Mouse (Mus musculus): ENCODE measurements around the gene Olfr965. TPM values are rescaled to one million over a fixed set of nuclear protein-coding genes. Genes with fewer than 3 reads are reported as not detected.
"Not testable (repeated sequence)": the region's sequence is repeated elsewhere in the genome, so short reads cannot be mapped to it uniquely, and the experiment has no call there.

Olfr965 gene
- polyA plus RNA-seq (2014; fragmentation: Nextera tagmentation; extraction: Ambion mirVana), result not detected in 2 replicates

DNA sequence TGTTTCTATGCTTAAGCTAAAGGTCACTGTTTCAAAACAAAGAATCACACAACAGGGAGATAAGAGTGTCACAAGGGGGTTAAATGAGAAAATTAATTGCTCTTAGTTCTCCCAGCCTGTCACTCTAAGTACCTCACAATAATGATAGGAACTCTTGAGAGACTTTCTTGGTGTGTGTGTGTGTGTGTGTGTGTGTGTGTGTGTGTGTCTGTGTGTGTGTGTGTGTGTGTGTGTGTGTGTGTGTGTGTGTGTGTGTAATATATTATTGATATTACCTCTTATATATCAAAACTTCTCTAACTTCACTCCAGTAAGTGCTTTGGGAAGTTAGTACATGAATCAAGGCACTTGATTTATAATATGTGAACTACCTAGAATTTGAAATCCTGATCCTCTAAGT is at the start of gene Olfr965:
TSS of gene Olfr965 (plus strand) at position 301 of the 400 bp plus-strand sequence.
- no peaks in the 10 kb centered on the region for H3K27me3 ChIP-seq (ENCODE audit: control insufficient read depth, insufficient read depth, low read length)
- H3K4me1 ChIP-seq (ENCODE audit: control insufficient read depth, insufficient read depth, low read length), result no peaks in the 10 kb centered on the region
- no peak within 1 kb of the TSS for H3K27ac ChIP-seq (replicated peaks; ENCODE audit: low read depth, low read length)
- no peak within 1 kb of the TSS for H3K9ac ChIP-seq (ENCODE audit: low read length)
- H3K9me3 ChIP-seq (ENCODE audit: control insufficient read depth, low read length), result no peaks in the 10 kb centered on the region
- H3K4me3 ChIP-seq (ENCODE audit: low read depth, low read length), result no peak within 1 kb of the TSS
- ATAC-seq (ENCODE audit: insufficient number of reproducible peaks, low FRiP score, low TSS enrichment, low read depth), result no peak
- H3K4me2 ChIP-seq (ENCODE audit: low read depth, severe bottlenecking), result no peak within 1 kb of the TSS
- DNase-seq (ENCODE audit: low spot score), result no peak
- no peaks in the 10 kb centered on the region for H3K36me3 ChIP-seq (ENCODE audit: control insufficient read depth, insufficient read depth, low read length)

DNA sequence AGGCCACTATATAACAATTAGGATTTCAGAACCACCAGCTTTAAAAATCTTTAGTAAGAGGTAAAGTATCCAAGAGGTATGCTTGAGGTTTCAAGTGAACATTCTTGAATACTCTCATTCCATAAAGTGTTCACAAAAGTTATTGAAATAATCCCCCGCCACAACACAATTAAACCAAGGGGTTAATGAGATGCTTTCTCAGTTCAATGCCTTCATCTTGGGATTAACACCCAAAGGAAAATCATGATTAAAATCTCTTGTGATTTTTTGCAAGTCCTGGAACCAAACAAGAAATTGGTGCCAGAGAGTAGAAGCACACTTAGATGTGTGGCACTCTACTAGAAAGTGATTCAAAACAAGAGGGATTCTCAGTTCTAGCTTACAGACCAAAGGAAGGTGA is 44.2 kb upstream of the Olfr965 start, which contains the start of gene Olfr963:
TSS of gene Olfr963 (plus strand) at position 301 of the 400 bp plus-strand sequence.
- WGBS, result 82% methylated on average over 1 of the region's 1 CpGs
- Histone ChIP-seq H3K4me2 (ENCODE audit: low read depth, severe bottlenecking) (no peak within 1 kb of the TSS), H3K9me3 (ENCODE audit: control insufficient read depth, low read length) (no peaks in the 10 kb centered on the region), H3K9ac (ENCODE audit: low read length) (no peak within 1 kb of the TSS), H3K4me1 (ENCODE audit: control insufficient read depth, insufficient read depth, low read length) (no peaks in the 10 kb centered on the region), H3K4me3 (ENCODE audit: low read depth, low read length) (no peak within 1 kb of the TSS), H3K36me3 (ENCODE audit: control insufficient read depth, insufficient read depth, low read length) (no peaks in the 10 kb centered on the region), H3K27me3 (ENCODE audit: control insufficient read depth, insufficient read depth, low read length) (no peaks in the 10 kb centered on the region), H3K27ac (replicated peaks; ENCODE audit: low read depth, low read length) (no peak within 1 kb of the TSS)
- no peak for DNase-seq (ENCODE audit: low spot score)
- ATAC-seq (ENCODE audit: insufficient number of reproducible peaks, low FRiP score, low TSS enrichment, low read depth), result no peak

DNA sequence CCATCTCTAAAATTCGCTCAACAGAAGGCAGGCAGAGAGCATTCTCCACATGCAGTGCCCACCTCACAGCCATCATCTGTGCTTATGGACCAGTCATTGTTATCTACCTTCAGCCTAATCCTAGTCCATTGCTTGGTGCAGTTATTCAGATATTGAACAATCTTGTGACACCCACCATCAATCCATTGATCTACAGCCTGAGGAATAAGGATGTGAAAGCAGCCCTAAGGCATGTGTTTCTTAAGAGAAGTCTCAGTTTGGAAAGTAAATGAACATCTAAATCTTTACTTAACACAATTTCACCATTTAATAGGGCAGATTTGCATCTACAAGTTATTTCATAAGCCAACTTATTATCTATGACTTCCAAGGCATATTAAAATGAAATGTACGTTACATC is 41.4 kb upstream of the Olfr965 start:
- ATAC-seq (ENCODE audit: insufficient number of reproducible peaks, low FRiP score, low TSS enrichment, low read depth) (no peak), DNase-seq (ENCODE audit: low spot score) (no peak)
- Histone ChIP-seq H3K27ac (replicated peaks; ENCODE audit: low read depth, low read length) (no peak overlapping the region), H3K4me1 (ENCODE audit: control insufficient read depth, insufficient read depth, low read length) (no peaks in the 10 kb centered on the region), H3K4me2 (ENCODE audit: low read depth, severe bottlenecking) (no peak overlapping the region), H3K27me3 (ENCODE audit: control insufficient read depth, insufficient read depth, low read length) (no peaks in the 10 kb centered on the region), H3K4me3 (ENCODE audit: low read depth, low read length) (no peak overlapping the region), H3K36me3 (ENCODE audit: control insufficient read depth, insufficient read depth, low read length) (no peaks in the 10 kb centered on the region), H3K9ac (ENCODE audit: low read length) (no peak overlapping the region), H3K9me3 (ENCODE audit: control insufficient read depth, low read length) (no peaks in the 10 kb centered on the region)
- 70% methylated on average over 2 of the region's 2 CpGs for WGBS

DNA sequence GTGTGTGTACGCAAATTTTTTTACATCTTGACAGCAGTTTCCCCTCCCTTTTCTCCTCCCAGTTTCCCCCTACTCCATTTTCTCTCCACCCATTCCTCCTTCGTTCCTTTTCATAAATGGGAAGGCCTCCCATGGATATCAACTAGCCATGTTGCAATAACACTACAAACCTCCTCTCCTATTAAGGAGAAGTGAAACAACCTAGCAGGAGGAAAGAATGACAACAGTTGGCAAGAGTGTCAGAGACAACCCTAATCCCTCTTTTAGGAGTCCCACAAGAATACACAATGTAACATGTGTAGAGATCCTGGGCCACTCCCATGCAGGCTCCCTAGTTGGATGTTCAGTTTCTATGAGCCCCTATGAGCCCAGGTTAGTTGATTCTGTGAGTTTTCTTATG is 36.3 kb upstream of the Olfr965 start:
- Histone ChIP-seq H3K36me3 (ENCODE audit: control insufficient read depth, insufficient read depth, low read length) (no peaks in the 10 kb centered on the region), H3K9ac (ENCODE audit: low read length) (no peak overlapping the region), H3K4me3 (ENCODE audit: low read depth, low read length) (no peak overlapping the region), H3K4me1 (ENCODE audit: control insufficient read depth, insufficient read depth, low read length) (no peaks in the 10 kb centered on the region), H3K27me3 (ENCODE audit: control insufficient read depth, insufficient read depth, low read length) (no peaks in the 10 kb centered on the region), H3K9me3 (ENCODE audit: control insufficient read depth, low read length) (no peaks in the 10 kb centered on the region), H3K27ac (replicated peaks; ENCODE audit: low read depth, low read length) (no peak overlapping the region), H3K4me2 (ENCODE audit: low read depth, severe bottlenecking) (no peak overlapping the region)
- 85% methylated on average over 2 of the region's 2 CpGs for WGBS
- DNase-seq (ENCODE audit: low spot score) (no peak), ATAC-seq (ENCODE audit: insufficient number of reproducible peaks, low FRiP score, low TSS enrichment, low read depth) (no peak)

DNA sequence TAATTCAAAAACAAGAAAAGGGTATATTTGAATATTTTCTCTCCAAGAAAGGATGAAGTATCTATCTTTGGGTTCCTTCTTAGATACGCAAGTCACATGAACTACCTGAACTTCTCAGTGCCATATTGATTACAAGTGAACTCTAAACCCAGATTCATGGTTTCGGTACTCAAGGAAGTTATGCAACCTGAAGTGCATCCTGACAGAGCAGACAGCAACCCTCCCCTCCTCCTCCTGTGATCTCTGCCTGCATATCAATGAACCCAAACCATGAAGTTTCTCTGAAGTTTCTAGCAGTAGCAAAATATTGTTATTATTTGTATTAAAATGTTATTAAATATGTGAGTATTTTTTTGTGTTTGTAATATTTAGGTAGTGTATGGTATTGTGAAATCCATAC is 32.6 kb upstream of the Olfr965 start:
- Histone ChIP-seq H3K27ac (replicated peaks; ENCODE audit: low read depth, low read length) (no peak overlapping the region), H3K9me3 (ENCODE audit: control insufficient read depth, low read length) (no peaks in the 10 kb centered on the region), H3K4me3 (ENCODE audit: low read depth, low read length) (no peak overlapping the region), H3K4me2 (ENCODE audit: low read depth, severe bottlenecking) (no peak overlapping the region), H3K9ac (ENCODE audit: low read length) (no peak overlapping the region), H3K4me1 (ENCODE audit: control insufficient read depth, insufficient read depth, low read length) (no peaks in the 10 kb centered on the region), H3K27me3 (ENCODE audit: control insufficient read depth, insufficient read depth, low read length) (no peaks in the 10 kb centered on the region), H3K36me3 (ENCODE audit: control insufficient read depth, insufficient read depth, low read length) (no peaks in the 10 kb centered on the region)
- WGBS, result 92% methylated on average over 2 of the region's 2 CpGs
- ATAC-seq (ENCODE audit: insufficient number of reproducible peaks, low FRiP score, low TSS enrichment, low read depth), result no peak
- DNase-seq (ENCODE audit: low spot score), result no peak

DNA sequence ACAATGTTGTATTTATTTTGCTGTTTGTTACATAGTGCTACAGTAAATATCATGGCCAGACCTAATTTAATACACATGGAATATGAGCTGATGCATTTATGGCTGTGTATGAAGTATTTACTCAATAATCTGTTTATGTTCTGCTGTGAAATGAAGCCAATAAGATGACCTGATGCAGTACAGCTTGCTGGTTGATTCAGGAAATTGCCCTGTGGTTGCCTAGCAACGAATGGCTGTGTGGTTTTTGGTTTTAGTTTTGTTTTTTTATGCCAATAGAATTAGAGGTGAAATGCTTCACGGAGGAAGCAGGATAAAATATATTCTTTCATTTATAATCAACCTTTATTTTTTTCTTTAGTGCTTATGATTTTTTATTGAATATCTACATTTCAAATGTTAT is 31.9 kb upstream of the Olfr965 start:
- DNase-seq (ENCODE audit: low spot score), result no peak
- H3K9ac ChIP-seq (ENCODE audit: low read length), result no peak overlapping the region
- no peaks in the 10 kb centered on the region for H3K27me3 ChIP-seq (ENCODE audit: control insufficient read depth, insufficient read depth, low read length)
- H3K4me1 ChIP-seq (ENCODE audit: control insufficient read depth, insufficient read depth, low read length), result no peaks in the 10 kb centered on the region
- ATAC-seq (ENCODE audit: insufficient number of reproducible peaks, low FRiP score, low TSS enrichment, low read depth), result peak; percentile 26; the same call in 1 of the 2 replicates
- no peaks in the 10 kb centered on the region for H3K9me3 ChIP-seq (ENCODE audit: control insufficient read depth, low read length)
- no peak overlapping the region for H3K27ac ChIP-seq (replicated peaks; ENCODE audit: low read depth, low read length)
- WGBS, result 69% methylated on average over 2 of the region's 2 CpGs
- H3K4me3 ChIP-seq (ENCODE audit: low read depth, low read length), result no peak overlapping the region
- H3K4me2 ChIP-seq (ENCODE audit: low read depth, severe bottlenecking), result no peak overlapping the region
- H3K36me3 ChIP-seq (ENCODE audit: control insufficient read depth, insufficient read depth, low read length), result no peaks in the 10 kb centered on the region

DNA sequence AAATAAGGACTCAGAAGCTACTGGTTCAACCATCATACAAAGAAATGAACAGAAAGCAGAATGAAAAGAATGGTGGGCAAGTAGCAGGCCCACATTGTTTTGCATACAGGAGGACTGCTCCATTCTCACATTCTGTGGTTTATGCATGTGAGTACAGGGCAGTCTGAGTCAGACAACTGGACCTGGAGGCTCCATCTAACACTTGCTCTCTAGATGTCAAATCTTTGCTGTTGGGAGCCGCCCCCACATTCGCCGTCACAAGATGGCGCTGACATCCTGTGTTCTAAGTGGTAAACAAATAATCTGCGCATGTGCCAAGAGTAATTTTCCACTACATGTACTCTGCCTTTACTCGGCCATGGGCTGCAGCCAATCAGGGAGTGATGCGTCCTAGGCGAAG is 10.0 kb upstream of the Olfr965 start:
- H3K36me3 ChIP-seq (ENCODE audit: control insufficient read depth, insufficient read depth, low read length); DNase-seq (ENCODE audit: low spot score); H3K9ac ChIP-seq (ENCODE audit: low read length); H3K27me3 ChIP-seq (ENCODE audit: control insufficient read depth, insufficient read depth, low read length); H3K27ac ChIP-seq (replicated peaks; ENCODE audit: low read depth, low read length); H3K4me1 ChIP-seq (ENCODE audit: control insufficient read depth, insufficient read depth, low read length); H3K4me3 ChIP-seq (ENCODE audit: low read depth, low read length); H3K9me3 ChIP-seq (ENCODE audit: control insufficient read depth, low read length); ATAC-seq (ENCODE audit: insufficient number of reproducible peaks, low FRiP score, low TSS enrichment, low read depth); H3K4me2 ChIP-seq (ENCODE audit: low read depth, severe bottlenecking): not testable (repeated sequence)
- 85% methylated on average over 7 of the region's 8 CpGs for WGBS

DNA sequence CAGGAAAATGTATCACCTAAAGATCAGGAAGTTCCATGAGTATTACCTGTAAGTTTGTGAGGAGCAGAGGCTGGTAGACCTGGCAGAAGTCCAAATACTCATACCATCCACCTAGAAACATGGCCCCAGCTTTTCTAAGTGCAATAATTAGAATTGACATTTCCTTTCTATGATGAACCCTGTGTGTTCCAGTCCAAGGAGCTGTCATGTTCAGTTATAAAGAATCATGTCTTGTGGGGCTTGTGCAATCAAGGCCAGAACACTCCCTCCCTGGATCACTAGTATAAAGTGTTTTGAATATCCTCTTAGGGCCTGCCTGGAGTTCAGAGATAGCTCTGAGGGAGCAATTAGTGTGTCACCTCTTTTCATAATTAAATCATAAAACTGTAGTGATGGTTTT is 4.1 kb upstream of the Olfr965 start, which contains the start of gene Olfr149:
TSS of gene Olfr149 (minus strand) at position 101 of the 400 bp plus-strand sequence.
- no peak within 1 kb of the TSS for H3K4me3 ChIP-seq (ENCODE audit: low read depth, low read length)
- no peaks in the 10 kb centered on the region for H3K9me3 ChIP-seq (ENCODE audit: control insufficient read depth, low read length)
- no peak within 1 kb of the TSS for H3K9ac ChIP-seq (ENCODE audit: low read length)
- H3K4me1 ChIP-seq (ENCODE audit: control insufficient read depth, insufficient read depth, low read length), result no peaks in the 10 kb centered on the region
- DNase-seq (ENCODE audit: low spot score) (no peak), ATAC-seq (ENCODE audit: insufficient number of reproducible peaks, low FRiP score, low TSS enrichment, low read depth) (no peak)
- no peaks in the 10 kb centered on the region for H3K27me3 ChIP-seq (ENCODE audit: control insufficient read depth, insufficient read depth, low read length)
- no peak within 1 kb of the TSS for H3K27ac ChIP-seq (replicated peaks; ENCODE audit: low read depth, low read length)
- H3K4me2 ChIP-seq (ENCODE audit: low read depth, severe bottlenecking), result no peak within 1 kb of the TSS
- H3K36me3 ChIP-seq (ENCODE audit: control insufficient read depth, insufficient read depth, low read length), result no peaks in the 10 kb centered on the region

DNA sequence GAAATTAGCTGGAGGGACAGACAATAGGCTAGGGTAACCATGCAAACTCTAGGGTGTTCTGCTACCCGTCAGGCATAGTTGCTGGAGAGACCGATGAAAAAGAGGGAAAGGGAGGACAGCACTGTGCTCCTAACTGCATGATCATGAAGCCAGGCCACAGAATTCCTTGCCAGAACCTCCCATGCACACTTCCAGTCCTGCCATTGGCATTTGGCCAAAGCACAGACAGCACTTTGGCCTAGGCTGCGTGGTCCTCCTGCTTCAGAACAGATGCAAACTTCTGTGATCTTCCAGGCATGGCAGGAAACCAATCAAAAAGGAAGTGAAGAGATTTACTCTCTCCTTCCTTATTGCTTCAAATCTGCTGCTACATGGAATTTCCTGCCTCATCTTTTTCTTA is 2.2 kb upstream of the Olfr965 start:
- H3K9ac ChIP-seq (ENCODE audit: low read length), result no peak overlapping the region
- H3K36me3 ChIP-seq (ENCODE audit: control insufficient read depth, insufficient read depth, low read length), result no peaks in the 10 kb centered on the region
- no peaks in the 10 kb centered on the region for H3K4me1 ChIP-seq (ENCODE audit: control insufficient read depth, insufficient read depth, low read length)
- H3K4me3 ChIP-seq (ENCODE audit: low read depth, low read length), result no peak overlapping the region
- H3K27ac ChIP-seq (replicated peaks; ENCODE audit: low read depth, low read length), result no peak overlapping the region
- no peaks in the 10 kb centered on the region for H3K27me3 ChIP-seq (ENCODE audit: control insufficient read depth, insufficient read depth, low read length)
- no peaks in the 10 kb centered on the region for H3K9me3 ChIP-seq (ENCODE audit: control insufficient read depth, low read length)
- 76% methylated on average over 3 of the region's 3 CpGs for WGBS
- H3K4me2 ChIP-seq (ENCODE audit: low read depth, severe bottlenecking), result no peak overlapping the region
- ATAC-seq (ENCODE audit: insufficient number of reproducible peaks, low FRiP score, low TSS enrichment, low read depth) (no peak), DNase-seq (ENCODE audit: low spot score) (no peak)
